Mouse (Mus musculus) heart, adult 2 months (tissue): ENCODE measurements around the gene Cpa3. TPM values are rescaled to one million over a fixed set of nuclear protein-coding genes. Genes with fewer than 3 reads are reported as not detected.

ENCODE experiments used
- DNase-seq, 2 experiments: peaks; one replicate each; pipeline ENCODE4 v3.0.0; 2021
- H3K27ac ChIP-seq: fragments of 200-600 bp; 2 replicates; pipeline ENCODE4 v1.8.1; 2022
- H3K27me3 ChIP-seq: fragments of 200-500 bp; 2 replicates; pipeline ENCODE4 v1.6.1; 2012; ENCODE audit warnings: mild to moderate bottlenecking, low read length, inconsistent platforms, mixed read lengths; ENCODE audit not compliant: control insufficient read depth, insufficient read depth
- H3K36me3 ChIP-seq: fragments of 200-500 bp; 2 replicates; pipeline ENCODE4 v1.6.1; 2012; ENCODE audit warnings: low read length, inconsistent platforms; ENCODE audit not compliant: control insufficient read depth, insufficient read depth
- H3K4me1 ChIP-seq: fragments of 200-500 bp; 2 replicates; pipeline ENCODE4 v1.6.1; 2011; ENCODE audit warnings: low read length; ENCODE audit not compliant: control insufficient read depth, insufficient read depth
- H3K4me3 ChIP-seq: fragments of 200-600 bp; 2 replicates; pipeline ENCODE4 v1.8.1; 2022
- H3K79me2 ChIP-seq: fragments of 200-500 bp; replicated peaks from 2 replicates; pipeline ENCODE4 v1.6.1; 2012; ENCODE audit warnings: mild to moderate bottlenecking, inconsistent platforms, low read length, moderate library complexity, mixed read lengths; ENCODE audit not compliant: control insufficient read depth, insufficient read depth
- H3K9ac ChIP-seq: fragments of 200-500 bp; 2 replicates; pipeline ENCODE4 v1.6.1; 2012; ENCODE audit warnings: low read depth, mild to moderate bottlenecking, control low read depth, inconsistent platforms, low read length, mixed read lengths
- CTCF ChIP-seq: fragments of 200-600 bp; IDR thresholded peaks from 2 replicates; pipeline ENCODE4 v1.8.1; 2022; ENCODE audit warnings: antibody characterized with exemption, mild to moderate bottlenecking, moderate library complexity
- EP300 ChIP-seq: fragments of 200-500 bp; IDR thresholded peaks from 2 replicates; pipeline ENCODE4 v1.6.1; 2011; ENCODE audit warnings: low read depth, low read length, control low read depth; ENCODE audit not compliant: insufficient read depth
- POLR2A ChIP-seq: fragments of 200-500 bp; IDR thresholded peaks from 2 replicates; pipeline ENCODE4 v1.6.1; 2011; ENCODE audit warnings: mild to moderate bottlenecking, low read depth, low read length, control low read depth; ENCODE audit not compliant: insufficient read depth
- WGBS: fragments of 180-500 bp; shearing (Covaris S2); methylation state at CpG from one replicate; pipeline ENCODE4 v1.1.7; 2018; 5-methylcytosine and 5-hydroxymethylcytosine counted together
- intact Hi-C: fragments of 180-260 bp; cut with DNase I; formaldehyde crosslinking; loops from one replicate; pipeline ENCODE4 v1.15.1; 2025
- microRNA-seq, 2 experiments: library from miRNA; unstranded; fragments of <30 nt; microRNA quantifications; one replicate each; pipeline ENCODE4 v1.2.0; 2021
- polyA plus RNA-seq: library from polyadenylated mRNA; depleted of rRNA; stranded (reverse); fragments of >200 nt; gene quantifications from 2 replicates; pipeline ENCODE4 v1.2.3, GENCODE M21; 2012; rRNA removed
- total RNA-seq, 2 experiments: library from RNA; stranded (reverse); gene quantifications; 2 replicates each; pipeline ENCODE4 v1.2.3; 2021

Gene Cpa3
- total and polyA plus RNA-seq, 3 experiments = 0.96 to 1.3 (median 1.1) TPM

DNA sequence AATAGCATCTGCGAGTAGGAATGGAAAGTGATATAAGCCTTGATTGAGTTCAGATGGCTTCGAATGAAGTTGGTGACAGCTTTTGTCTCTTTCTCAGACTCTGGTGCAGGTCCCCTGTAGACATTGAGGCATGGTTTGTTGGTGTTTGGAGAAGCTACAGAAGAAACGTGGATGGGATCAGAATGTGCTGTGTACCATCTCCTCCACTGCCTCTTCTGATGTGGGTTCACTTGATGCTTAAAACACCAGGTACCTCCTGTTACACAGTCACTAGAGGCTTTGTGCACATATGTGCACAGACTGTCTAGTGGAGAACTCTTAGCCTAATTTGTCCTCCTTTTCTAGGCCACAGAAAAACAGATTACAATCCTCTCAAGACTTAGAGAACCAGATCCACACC lies 19.8 kb downstream of the Cpa3 start:
- Histone ChIP-seq H3K4me3 (no peak overlapping the region), H3K27me3 (no peaks in the 10 kb centered on the region), H3K79me2 (no peaks in the 10 kb centered on the region), H3K9ac (no peak overlapping the region), H3K36me3 (no peaks in the 10 kb centered on the region), H3K27ac (no peak overlapping the region), H3K4me1 (no peaks in the 10 kb centered on the region)
- intact Hi-C loops = no loop called here
- DNase-seq = no peak
- 66% methylated on average over 3 of the region's 3 CpGs for WGBS
- TF ChIP-seq EP300 (no peak), POLR2A (no peak), CTCF (no peak)

DNA sequence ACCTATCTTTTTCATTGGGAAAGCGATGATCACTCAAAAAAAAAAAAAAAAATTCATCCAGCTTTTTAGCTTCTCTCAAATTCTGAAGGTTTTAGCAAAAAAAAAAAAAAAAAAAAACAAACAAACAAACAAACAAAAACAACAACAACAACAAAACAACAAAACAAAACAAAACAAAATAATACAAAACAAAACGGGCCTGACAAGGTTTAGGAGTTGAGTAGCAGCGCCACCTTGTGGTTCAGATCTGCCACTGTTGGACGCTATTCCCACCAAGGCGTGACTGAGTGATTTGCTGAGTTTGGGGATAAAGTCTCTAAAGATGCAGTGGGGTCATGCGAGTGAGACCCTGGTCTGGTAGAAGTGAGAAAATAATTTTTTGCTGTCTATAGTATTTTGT lies 43.1 kb downstream of the Cpa3 start:
- no peak overlapping the region for H3K9ac ChIP-seq

DNA sequence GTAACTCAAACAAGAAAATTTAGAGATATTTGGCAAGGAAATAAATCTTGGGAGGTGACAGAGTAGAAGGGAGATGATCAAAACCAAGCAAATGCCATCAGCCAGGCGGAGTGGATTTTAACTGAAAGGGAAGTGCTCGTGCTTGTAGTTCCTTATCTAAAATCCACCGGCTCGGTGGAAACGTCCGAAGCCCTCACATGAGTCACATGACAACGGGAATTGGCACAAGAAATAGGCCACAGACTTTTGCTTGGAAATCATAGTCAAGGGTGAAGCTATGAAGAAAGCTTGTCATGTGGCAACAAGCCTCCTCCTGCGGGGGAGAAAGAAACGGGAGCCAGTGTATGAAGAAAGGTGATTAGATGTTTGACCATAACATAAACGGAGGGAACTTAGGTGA lies 44.1 kb downstream of the Cpa3 start:
- Histone ChIP-seq H3K27ac (no peak overlapping the region), H3K4me3 (no peak overlapping the region), H3K79me2 (no peaks in the 10 kb centered on the region), H3K9ac (no peak overlapping the region), H3K4me1 (no peaks in the 10 kb centered on the region), H3K27me3 (no peaks in the 10 kb centered on the region), H3K36me3 (no peaks in the 10 kb centered on the region)
- TF ChIP-seq EP300 (no peak), CTCF (no peak), POLR2A (no peak)
- DNase-seq = peak; percentile 10 to 16
- 21% methylated on average over 10 of the region's 10 CpGs for WGBS
- intact Hi-C loops = loop anchor here (5.0 kb wide), 2 partner anchors 186 to 671 kb away; no protein-coding TSS in a partner anchor

More for the DNA sequence above, 43.1 kb downstream of the Cpa3 start:
- 27% methylated on average over 6 of the region's 6 CpGs for WGBS
- intact Hi-C loops = loop anchor here (1.0 to 5.0 kb wide), 3 partner anchors 187 to 672 kb away; no protein-coding TSS in a partner anchor
- H3K27ac ChIP-seq = no peak overlapping the region
- DNase-seq = peak; percentile 23 to 60
- no peaks in the 10 kb centered on the region for H3K79me2 ChIP-seq
- H3K4me1 ChIP-seq = no peaks in the 10 kb centered on the region
- H3K27me3 ChIP-seq = no peaks in the 10 kb centered on the region
- TF ChIP-seq POLR2A (no peak), CTCF (peak; percentile 86), EP300 (peak; percentile 70; the same call in 1 of the 2 replicates)
- no peaks in the 10 kb centered on the region for H3K36me3 ChIP-seq
- no peak overlapping the region for H3K4me3 ChIP-seq

DNA sequence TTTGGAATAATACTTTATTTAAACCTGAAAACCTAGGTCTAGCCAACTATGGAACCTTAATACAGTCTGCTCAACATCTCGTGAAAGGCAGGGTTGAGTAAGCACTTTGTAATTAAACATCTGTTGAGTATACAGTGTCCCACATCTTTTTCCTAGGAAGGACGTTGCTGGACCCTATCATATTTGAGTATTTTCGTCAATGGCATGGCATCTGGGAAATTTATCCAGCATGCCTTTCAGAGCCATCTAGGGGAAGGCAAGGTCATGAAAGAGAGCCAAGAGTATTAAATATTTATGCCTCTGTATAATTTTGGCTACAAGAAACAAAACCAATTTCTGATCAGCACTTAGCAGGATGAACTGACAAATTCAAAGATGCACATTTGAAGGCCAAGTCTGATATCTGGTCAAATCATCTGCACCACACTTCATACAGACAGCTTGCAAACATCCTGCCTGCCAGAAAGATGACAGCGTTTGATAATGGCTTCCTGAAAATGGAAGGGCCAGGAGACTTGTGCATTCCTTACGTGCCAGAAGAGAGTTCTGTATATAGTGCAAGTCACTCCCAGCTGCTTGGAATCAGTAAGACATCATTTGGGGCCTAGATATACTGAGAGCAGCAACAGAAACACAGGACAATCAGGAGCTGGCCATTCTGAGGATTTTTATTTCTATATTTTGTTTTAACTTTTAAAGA lies 52.9 kb downstream of the Cpa3 start:
- WGBS = 25% methylated on average over 5 of the region's 5 CpGs
- no peak for TF ChIP-seq EP300
- H3K79me2 ChIP-seq = no peaks in the 10 kb centered on the region

DNA sequence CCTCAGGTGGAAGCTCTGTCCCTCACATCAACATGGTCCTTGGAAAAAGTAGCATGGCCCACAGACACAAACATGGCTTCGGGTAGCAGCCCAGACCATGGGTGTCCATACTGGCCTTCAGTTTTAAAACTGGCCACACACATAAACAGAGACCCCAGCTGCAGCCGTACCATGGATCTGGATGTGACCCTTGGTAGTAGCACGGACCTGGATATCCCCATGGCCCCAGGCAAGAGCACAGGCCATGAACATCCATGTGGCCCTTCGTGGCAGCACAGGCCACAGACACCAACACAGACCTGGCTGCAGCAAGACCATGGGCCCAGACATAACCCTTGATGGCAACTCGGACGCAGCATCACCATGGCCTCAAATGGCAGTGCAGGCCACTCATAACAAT lies 69.6 kb downstream of the Cpa3 start:
- H3K27ac ChIP-seq = no peak overlapping the region
- no peaks in the 10 kb centered on the region for H3K79me2 ChIP-seq
- intact Hi-C loops = no loop called here

More for the DNA sequence above, 52.9 kb downstream of the Cpa3 start:
- Histone ChIP-seq H3K27ac (no peak overlapping the region), H3K9ac (no peak overlapping the region), H3K4me3 (no peak overlapping the region), H3K4me1 (no peaks in the 10 kb centered on the region), H3K36me3 (no peaks in the 10 kb centered on the region), H3K27me3 (no peaks in the 10 kb centered on the region)
- DNase-seq = no peak
- intact Hi-C loops = no loop called here

DNA sequence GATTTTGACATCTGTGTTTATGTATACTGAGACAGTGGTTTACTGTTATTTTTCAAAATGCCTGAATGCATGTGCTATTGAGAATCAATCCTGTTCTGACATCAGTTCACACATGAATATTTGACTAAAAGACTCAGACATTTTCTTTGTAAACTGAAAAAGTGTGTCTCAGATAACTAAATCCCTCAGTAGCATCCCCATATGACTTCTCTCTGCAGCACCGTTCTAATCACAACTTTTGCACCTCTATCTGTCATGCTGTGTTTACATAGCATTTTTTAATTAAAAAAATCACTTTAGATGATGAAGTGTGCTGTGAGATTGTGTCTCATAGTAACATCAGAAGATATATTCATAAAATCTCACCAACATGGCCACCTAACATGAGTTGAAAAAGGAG lies 74.5 kb downstream of the Cpa3 start:
- no peak overlapping the region for H3K9ac ChIP-seq
- WGBS = 58% methylated on average over 1 of the region's 1 CpGs
- H3K27me3 ChIP-seq = no peaks in the 10 kb centered on the region
- no peak for TF ChIP-seq CTCF
- no peak for TF ChIP-seq EP300
- no peak for TF ChIP-seq POLR2A
- H3K27ac ChIP-seq = no peak overlapping the region
- H3K79me2 ChIP-seq = no peaks in the 10 kb centered on the region
- no peak for DNase-seq
- no peaks in the 10 kb centered on the region for H3K36me3 ChIP-seq
- intact Hi-C loops = no loop called here
- H3K4me1 ChIP-seq = no peaks in the 10 kb centered on the region
- no peak overlapping the region for H3K4me3 ChIP-seq

More for the DNA sequence above, 69.6 kb downstream of the Cpa3 start:
- no peaks in the 10 kb centered on the region for H3K27me3 ChIP-seq
- no peak overlapping the region for H3K9ac ChIP-seq
- H3K4me1 ChIP-seq = no peaks in the 10 kb centered on the region
- H3K36me3 ChIP-seq = no peaks in the 10 kb centered on the region
- no peak for DNase-seq
- TF ChIP-seq CTCF (no peak), POLR2A (no peak), EP300 (no peak)
- 87% methylated on average over 6 of the region's 6 CpGs for WGBS
- H3K4me3 ChIP-seq = no peak overlapping the region

Small RNA genes within 50 kb of the gene (microRNA-seq; reads per million reads assigned to microRNA genes)
- 0 to 1.9 reads per million in 2 experiments for gene Mir7007

Other genes with a start within 250 kb of the Cpa3 start
- gene Hps3, start 206.9 kb downstream of the Cpa3 start, total RNA-seq = 1 to 10 TPM; 7.1 to 8.3 TPM
- gene Hps3, start 206.9 kb downstream of the Cpa3 start, polyA plus RNA-seq = 5.9 and 7.7 TPM in 2 replicates
- gene Hltf, start 184.4 kb downstream of the Cpa3 start, total RNA-seq = 10 to 100 TPM; 11.9 to 14.2 TPM
- 3.1 and 6.4 TPM in 2 replicates for gene Hltf, start 184.4 kb downstream of the Cpa3 start, polyA plus RNA-seq
- 100 to 1,000 TPM; 145 to 161 TPM for gene Gyg, start 86.9 kb downstream of the Cpa3 start, total RNA-seq
- gene Gyg, start 86.9 kb downstream of the Cpa3 start, polyA plus RNA-seq = 114 and 195 TPM in 2 replicates
- not detected for gene Cpb1, start 33.6 kb upstream of the Cpa3 start, total RNA-seq
- not detected in 2 replicates for gene Cpb1, start 33.6 kb upstream of the Cpa3 start, polyA plus RNA-seq
- not detected for gene Agtr1b, start 125.0 kb upstream of the Cpa3 start, total RNA-seq
- gene Agtr1b, start 125.0 kb upstream of the Cpa3 start, polyA plus RNA-seq = not detected in 2 replicates